Mouse (Mus musculus) small intestine, adult 2 months (tissue): ENCODE results near the gene Tmem82.

ENCODE experiments used
- CTCF ChIP-seq: fragments of 200-500 bp; IDR thresholded peaks from 2 replicates; pipeline ENCODE4 v1.5.1; 2012; ENCODE audit warnings: low read depth, mild to moderate bottlenecking, control low read depth, inconsistent platforms, low read length, moderate library complexity, mixed read lengths; ENCODE audit not compliant: insufficient replicate concordance, insufficient read length; ENCODE audit errors: extremely low read depth
- POLR2A ChIP-seq: fragments of 200-500 bp; IDR thresholded peaks from 2 replicates; pipeline ENCODE4 v1.6.1; 2012; ENCODE audit warnings: low read depth, mild to moderate bottlenecking, control low read depth, inconsistent platforms, low read length, moderate library complexity

GRCm38 (mm10) chr4:141572668-141573358 lies 45.6 kb downstream of the Tmem82 start:
- TF ChIP-seq CTCF (no peak), POLR2A (no peak)
